Mouse (Mus musculus) embryonic facial prominence, embryonic 13.5 days (tissue): ENCODE measurements around the gene Serpinb9b. TPM values are rescaled to one million over a fixed set of nuclear protein-coding genes. Genes with fewer than 3 reads are reported as not detected.

Experiments
- ATAC-seq: fragments of 200-750 bp; cut with Nextera tagmentation; 2 replicates; pipeline ENCODE4 v1.8.0; 2017; ENCODE audit warnings: low read depth; ENCODE audit not compliant: insufficient number of reproducible peaks, insufficient read depth, low FRiP score, low TSS enrichment
- H3K27ac ChIP-seq: fragments of 300-500 bp; sonication (generic); 2 replicates; pipeline ENCODE4 v1.5.1; 2015; ENCODE audit warnings: moderate library complexity, mild to moderate bottlenecking, inconsistent platforms
- H3K27me3 ChIP-seq: fragments of 300-500 bp; sonication (generic); 2 replicates; pipeline ENCODE4 v1.6.1; 2015; ENCODE audit warnings: mild to moderate bottlenecking, inconsistent platforms
- H3K36me3 ChIP-seq: fragments of 300-500 bp; sonication (generic); 2 replicates; pipeline ENCODE4 v1.6.1; 2015; ENCODE audit warnings: mild to moderate bottlenecking, inconsistent platforms
- H3K4me1 ChIP-seq: fragments of 300-500 bp; sonication (generic); 2 replicates; pipeline ENCODE4 v1.6.1; 2015; ENCODE audit warnings: inconsistent platforms
- H3K4me2 ChIP-seq: fragments of 300-500 bp; sonication (generic); 2 replicates; pipeline ENCODE4 v1.6.1; 2015; ENCODE audit warnings: moderate library complexity, mild to moderate bottlenecking, inconsistent platforms
- H3K4me3 ChIP-seq: fragments of 300-500 bp; sonication (generic); 2 replicates; pipeline ENCODE4 v1.5.1; 2015; ENCODE audit warnings: mild to moderate bottlenecking, inconsistent platforms
- H3K9ac ChIP-seq: fragments of 300-500 bp; sonication (generic); 2 replicates; pipeline ENCODE4 v1.6.1; 2015; ENCODE audit warnings: mild to moderate bottlenecking, inconsistent platforms
- H3K9me3 ChIP-seq: fragments of 300-500 bp; sonication (generic); 2 replicates; pipeline ENCODE4 v1.6.1; 2016; ENCODE audit warnings: inconsistent platforms
- WGBS: fragments of 180-500 bp; shearing (Covaris S2); methylation state at CpG from one replicate; pipeline ENCODE4 v1.1.7; 2015; ENCODE audit warnings: mixed read lengths; 5-methylcytosine and 5-hydroxymethylcytosine counted together
- polyA plus RNA-seq: library from polyadenylated mRNA; unstranded; fragments of >200 nt; fragmentation: Nextera tagmentation; extraction: Ambion mirVana; gene quantifications from 2 replicates; pipeline ENCODE4 v1.2.1, GENCODE M21; 2015

The Serpinb9b gene
- polyA plus RNA-seq, 1 experiment from 2014 or later, result not detected

DNA sequence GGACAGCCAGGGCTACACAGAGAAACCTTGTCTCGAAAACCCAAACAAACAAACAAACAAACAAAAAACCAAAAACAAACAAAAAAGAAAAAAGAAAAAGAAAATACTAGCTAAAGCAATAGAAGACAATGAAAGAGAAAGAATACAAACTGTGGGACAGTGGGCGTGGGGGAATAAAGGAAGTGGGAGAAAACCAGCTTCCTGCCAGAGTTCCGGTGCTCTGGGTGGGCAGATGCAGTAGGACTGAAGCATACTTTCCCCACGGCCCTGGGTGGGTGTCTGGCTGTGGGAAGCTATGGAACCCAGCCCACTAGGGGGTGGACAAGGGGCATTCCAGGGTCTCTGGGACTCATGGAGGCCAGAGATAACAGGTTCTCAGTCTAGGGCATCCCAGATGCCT lies 21.0 kb downstream of the Serpinb9b start:
- no peaks in the 10 kb centered on the region for H3K27me3 ChIP-seq
- ATAC-seq, result no peak
- 77% methylated on average over 4 of the region's 4 CpGs for WGBS

DNA sequence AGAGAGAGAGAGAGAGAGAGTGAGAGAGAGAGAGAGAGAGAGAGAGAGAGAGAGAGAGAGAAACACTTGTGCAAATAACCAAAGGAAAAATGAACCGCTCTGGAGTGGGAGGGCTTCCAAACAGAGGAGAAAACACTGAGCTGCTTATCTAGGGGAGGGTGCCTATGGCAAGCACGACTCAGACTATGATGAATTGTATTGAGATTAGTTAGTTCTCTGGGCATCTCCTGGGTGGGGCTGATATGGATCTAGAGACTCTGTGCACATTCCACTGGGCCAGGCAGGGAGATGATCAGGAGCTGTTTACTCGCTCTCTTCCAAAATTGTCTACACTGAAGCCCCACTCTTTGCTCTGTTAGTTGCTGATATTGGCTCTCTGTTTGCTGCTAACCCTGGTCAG lies 24.5 kb downstream of the Serpinb9b start:
- Histone ChIP-seq H3K9me3 (no peaks in the 10 kb centered on the region), H3K36me3 (no peaks in the 10 kb centered on the region), H3K9ac (no peak overlapping the region), H3K27ac (no peak overlapping the region), H3K4me2 (no peak overlapping the region), H3K4me1 (no peaks in the 10 kb centered on the region), H3K27me3 (no peaks in the 10 kb centered on the region), H3K4me3 (no peak overlapping the region)
- 49% methylated on average over 3 of the region's 3 CpGs for WGBS
- no peak for ATAC-seq

More for the DNA sequence above, 21.0 kb downstream of the Serpinb9b start:
- Histone ChIP-seq H3K4me1 (no peaks in the 10 kb centered on the region), H3K4me2 (no peak overlapping the region), H3K9me3 (no peaks in the 10 kb centered on the region), H3K36me3 (no peaks in the 10 kb centered on the region), H3K4me3 (no peak overlapping the region), H3K27ac (no peak overlapping the region), H3K9ac (no peak overlapping the region)

DNA sequence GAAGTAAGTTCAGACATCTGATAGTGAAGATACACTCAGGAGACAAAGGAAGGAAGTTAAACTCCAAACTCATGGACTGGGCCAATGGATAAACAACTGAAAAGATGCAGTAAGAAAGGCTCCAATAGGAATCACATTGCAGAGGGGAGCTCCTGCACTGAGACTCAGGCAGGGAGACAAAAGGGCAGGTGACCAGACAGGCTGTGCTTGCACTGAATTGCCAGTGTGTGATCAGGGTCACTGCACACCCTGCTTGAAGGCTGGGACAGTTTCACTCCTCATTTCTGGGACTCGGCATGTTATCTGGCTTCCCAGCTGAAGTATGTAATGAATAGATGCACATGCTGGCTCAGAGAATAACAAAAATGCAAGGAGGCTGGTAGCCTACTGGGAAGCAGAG lies 35.8 kb downstream of the Serpinb9b start:
- H3K27ac ChIP-seq, result no peak overlapping the region
- no peaks in the 10 kb centered on the region for H3K27me3 ChIP-seq
- H3K4me2 ChIP-seq, result no peak overlapping the region
- no peak for ATAC-seq
- H3K4me1 ChIP-seq, result no peaks in the 10 kb centered on the region
- no peaks in the 10 kb centered on the region for H3K9me3 ChIP-seq
- no peak overlapping the region for H3K4me3 ChIP-seq
- no peak overlapping the region for H3K9ac ChIP-seq
- 78% methylated on average over 1 of the region's 1 CpGs for WGBS
- no peaks in the 10 kb centered on the region for H3K36me3 ChIP-seq

DNA sequence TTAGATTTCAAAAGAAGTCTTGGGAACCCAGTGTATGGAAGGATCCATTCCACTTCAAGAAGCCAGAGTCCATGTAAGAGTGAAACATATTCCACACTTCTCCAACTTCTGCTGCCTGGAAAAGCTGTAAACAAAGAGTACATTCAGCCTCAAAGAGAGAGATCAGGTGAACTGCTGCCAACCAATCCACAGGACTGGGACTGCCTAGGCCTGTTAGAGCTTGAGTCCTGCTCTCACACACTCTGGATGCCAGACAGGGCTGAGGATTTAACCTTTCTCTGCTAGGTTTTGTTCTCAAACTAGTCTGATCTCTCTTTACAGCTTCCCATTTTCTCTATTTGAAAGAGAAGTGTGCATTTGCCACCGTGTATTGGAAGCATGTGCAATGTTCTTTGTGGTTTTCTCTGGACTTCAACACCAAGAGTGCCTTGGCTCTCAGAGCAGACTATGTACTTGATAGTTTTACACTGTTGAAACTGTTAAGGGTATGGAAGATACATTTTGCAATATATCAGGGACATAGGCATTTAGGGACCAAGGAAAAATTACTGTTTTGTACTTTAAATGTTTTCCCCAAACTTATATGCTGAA lies 40.3 kb downstream of the Serpinb9b start:
- H3K4me2 ChIP-seq, result no peak overlapping the region
- H3K36me3 ChIP-seq, result no peaks in the 10 kb centered on the region
- 62% methylated on average over 1 of the region's 1 CpGs for WGBS
- H3K27me3 ChIP-seq, result no peaks in the 10 kb centered on the region
- no peak overlapping the region for H3K4me3 ChIP-seq
- H3K27ac ChIP-seq, result peak overlapping the region; percentile 66
- H3K4me1 ChIP-seq, result no peaks in the 10 kb centered on the region
- H3K9me3 ChIP-seq, result no peaks in the 10 kb centered on the region
- H3K9ac ChIP-seq, result no peak overlapping the region
- ATAC-seq, result peak; percentile 74; the same call in 1 of the 2 replicates

DNA sequence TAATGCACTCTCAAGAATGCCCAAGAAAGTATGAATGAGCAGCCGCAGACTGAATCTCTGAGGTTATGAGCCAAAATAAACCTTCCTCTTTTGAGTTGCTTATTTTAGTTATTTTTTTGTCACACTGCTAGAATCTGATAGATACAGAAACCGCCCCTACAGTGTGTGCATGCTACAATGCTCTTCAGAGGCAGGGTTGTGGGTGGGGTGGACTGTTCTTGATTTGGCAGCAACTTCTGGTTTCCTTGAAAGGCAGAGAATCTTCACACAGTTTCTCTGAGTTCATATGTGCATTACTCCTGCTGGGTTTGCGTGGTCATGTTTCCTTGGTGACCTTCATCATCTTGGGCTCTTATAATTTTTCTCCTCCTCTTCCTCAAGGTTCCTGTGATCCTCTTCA lies 40.9 kb downstream of the Serpinb9b start:
- H3K4me2 ChIP-seq, result no peak overlapping the region
- WGBS, result 86% methylated on average over 3 of the region's 3 CpGs
- H3K4me3 ChIP-seq, result no peak overlapping the region
- H3K36me3 ChIP-seq, result no peaks in the 10 kb centered on the region
- H3K27me3 ChIP-seq, result no peaks in the 10 kb centered on the region
- H3K9me3 ChIP-seq, result no peaks in the 10 kb centered on the region
- H3K4me1 ChIP-seq, result no peaks in the 10 kb centered on the region
- ATAC-seq, result no peak
- peak overlapping the region; percentile 66 for H3K27ac ChIP-seq
- H3K9ac ChIP-seq, result no peak overlapping the region

DNA sequence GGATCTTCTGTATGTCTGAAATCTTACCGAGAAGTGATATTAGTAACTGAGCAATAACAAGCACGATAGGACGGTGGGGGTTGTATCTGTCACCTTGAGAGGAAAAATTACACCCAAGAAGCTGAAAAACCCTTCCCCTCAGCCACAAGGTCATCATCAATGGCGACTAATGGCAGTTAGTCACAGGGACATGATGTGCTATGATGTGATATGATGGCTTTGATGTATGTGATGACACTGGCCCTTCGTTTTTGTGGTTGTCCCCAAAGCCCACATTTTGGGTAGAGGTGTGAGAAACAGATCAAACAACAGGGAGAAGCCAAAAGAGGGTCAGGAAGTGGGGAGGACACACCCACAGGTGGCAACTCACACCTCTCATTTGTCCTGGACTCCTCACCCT lies 44.6 kb downstream of the Serpinb9b start:
- H3K36me3 ChIP-seq, result no peaks in the 10 kb centered on the region
- WGBS, result 79% methylated on average over 5 of the region's 5 CpGs
- no peak overlapping the region for H3K4me3 ChIP-seq
- H3K4me2 ChIP-seq, result no peak overlapping the region
- H3K4me1 ChIP-seq, result no peaks in the 10 kb centered on the region
- H3K9me3 ChIP-seq, result no peaks in the 10 kb centered on the region
- no peak for ATAC-seq
- H3K27me3 ChIP-seq, result no peaks in the 10 kb centered on the region
- no peak overlapping the region for H3K9ac ChIP-seq
- no peak overlapping the region for H3K27ac ChIP-seq

DNA sequence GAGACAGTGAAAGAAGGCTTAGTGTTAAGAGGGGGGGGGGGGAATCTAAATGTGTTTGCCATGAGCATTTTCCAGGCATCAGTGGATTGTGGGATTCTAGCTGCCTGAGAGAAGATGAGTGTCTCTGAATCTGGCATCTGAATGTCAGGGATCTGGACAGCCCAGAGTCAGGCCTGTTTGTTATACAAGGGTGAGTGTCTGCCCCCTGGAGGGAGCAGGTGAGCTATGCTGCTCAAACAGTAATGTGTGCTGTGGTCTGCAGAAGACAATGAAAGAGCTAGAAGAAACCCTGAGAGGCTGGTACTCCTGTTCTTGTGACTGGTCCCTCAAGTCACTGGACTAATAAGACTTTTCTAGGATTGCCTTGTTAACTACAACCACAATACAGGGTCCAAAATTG lies 46.8 kb downstream of the Serpinb9b start:
- H3K27ac ChIP-seq, result no peak overlapping the region
- no peaks in the 10 kb centered on the region for H3K27me3 ChIP-seq
- H3K36me3 ChIP-seq, result no peaks in the 10 kb centered on the region
- ATAC-seq, result no peak
- H3K4me2 ChIP-seq, result no peak overlapping the region
- no peak overlapping the region for H3K4me3 ChIP-seq
- H3K9me3 ChIP-seq, result no peaks in the 10 kb centered on the region
- no peak overlapping the region for H3K9ac ChIP-seq
- peaks cover 9% of the 10 kb centered on the region for H3K4me1 ChIP-seq

DNA sequence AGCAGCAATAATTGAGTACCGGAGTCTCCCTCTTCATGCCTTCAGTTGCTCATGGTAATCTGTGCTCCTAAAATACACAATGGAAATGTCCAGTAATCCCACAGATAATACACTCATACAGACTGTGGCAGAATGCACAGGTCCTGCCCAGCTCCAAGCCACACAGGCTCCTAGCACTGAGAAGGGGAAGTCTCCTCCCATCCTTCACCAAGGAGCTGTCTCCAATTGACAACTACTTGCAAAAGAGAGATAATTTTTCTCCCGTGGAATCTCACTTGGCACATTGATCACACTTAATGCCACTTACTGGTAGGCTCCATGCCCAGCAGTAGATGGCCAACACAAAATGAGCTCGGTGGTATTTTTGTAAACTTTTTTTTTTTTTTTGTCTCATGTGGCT lies 49.0 kb downstream of the Serpinb9b start:
- Histone ChIP-seq H3K4me1 (peaks cover 12% of the 10 kb centered on the region), H3K27me3 (no peaks in the 10 kb centered on the region), H3K4me2 (no peak overlapping the region), H3K9ac (no peak overlapping the region), H3K27ac (no peak overlapping the region), H3K36me3 (no peaks in the 10 kb centered on the region), H3K9me3 (no peaks in the 10 kb centered on the region), H3K4me3 (no peak overlapping the region)
- no peak for ATAC-seq
- WGBS, result 75% methylated on average over 3 of the region's 3 CpGs

DNA sequence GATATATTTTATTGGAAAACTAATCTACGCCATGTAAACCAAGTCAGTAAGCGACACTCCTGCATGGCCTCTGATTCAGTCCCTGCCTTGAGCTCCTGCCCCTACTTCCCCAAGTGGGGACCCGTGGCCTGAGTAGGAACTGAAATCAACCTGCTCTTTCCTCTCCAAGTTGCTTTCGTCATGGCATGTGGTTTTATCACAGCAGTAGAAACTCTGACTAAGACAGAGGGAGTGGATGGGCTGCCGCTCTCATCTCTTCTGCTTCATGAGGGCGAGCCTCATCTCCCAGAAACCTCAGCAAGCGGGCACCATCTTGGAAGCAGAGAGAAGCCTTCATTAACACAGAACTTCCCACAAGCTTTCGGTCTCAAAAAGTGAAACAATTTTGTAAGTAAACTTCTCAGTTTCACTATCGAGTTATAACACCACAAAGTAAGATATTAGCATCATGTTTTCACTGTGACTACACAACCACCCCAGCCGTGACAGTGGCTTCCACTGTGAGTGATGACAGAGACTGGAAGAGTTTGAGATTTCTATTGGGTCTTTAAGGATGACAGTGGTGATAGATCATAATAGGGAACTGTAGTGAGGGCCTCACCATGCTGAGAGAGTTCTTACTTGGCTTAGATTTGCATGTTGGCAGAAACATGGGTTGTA lies 49.9 kb downstream of the Serpinb9b start:
- H3K27me3 ChIP-seq, result no peaks in the 10 kb centered on the region
- H3K9ac ChIP-seq, result no peak overlapping the region
- WGBS, result 93% methylated on average over 10 of the region's 10 CpGs
- H3K4me1 ChIP-seq, result peaks cover 12% of the 10 kb centered on the region
- no peak overlapping the region for H3K27ac ChIP-seq
- ATAC-seq, result no peak
- no peak overlapping the region for H3K4me2 ChIP-seq
- H3K4me3 ChIP-seq, result no peak overlapping the region
- H3K9me3 ChIP-seq, result no peaks in the 10 kb centered on the region
- no peaks in the 10 kb centered on the region for H3K36me3 ChIP-seq

DNA sequence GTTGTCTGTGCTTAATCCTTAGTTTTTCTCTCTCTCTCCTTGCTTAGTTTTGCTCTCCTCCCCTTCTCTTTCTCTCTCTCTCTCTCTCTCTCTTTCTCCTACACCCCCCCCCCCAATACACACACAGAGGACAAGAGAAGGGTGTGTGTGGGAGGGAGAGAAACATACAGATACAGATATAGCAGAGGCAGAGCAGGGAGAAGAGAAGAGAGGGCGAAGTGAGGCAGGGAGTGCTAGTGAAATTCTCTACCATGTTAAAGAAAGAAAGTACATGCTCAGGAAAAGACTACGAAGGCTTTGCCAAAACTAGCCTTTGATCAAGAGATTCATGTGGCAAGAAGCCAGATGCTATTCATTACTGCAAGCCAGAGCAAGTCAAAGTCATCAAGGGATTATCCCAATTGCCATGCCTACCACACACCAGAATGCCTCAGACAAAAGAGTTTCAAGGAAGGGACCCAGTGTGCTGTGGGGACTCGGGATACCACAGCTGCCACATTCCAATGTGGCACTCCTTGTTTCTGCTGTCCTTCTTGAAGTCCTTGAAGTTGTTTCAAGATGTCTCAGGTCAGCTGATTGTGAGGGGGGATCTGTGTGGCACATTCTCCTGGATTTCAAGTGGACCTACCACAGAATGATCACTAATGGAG lies 51.0 kb downstream of the Serpinb9b start, which contains the start of gene Serpinb1b:
Gene Serpinb1b (plus strand): TSS at position 520 of the 650 bp plus-strand sequence.
- Histone ChIP-seq H3K27ac (peak within 1 kb of the TSS; percentile 51; the same call in 1 of the 2 replicates), H3K27me3 (no peaks in the 10 kb centered on the region), H3K36me3 (no peaks in the 10 kb centered on the region), H3K4me2 (peak within 1 kb of the TSS; percentile 12; the same call in 1 of the 2 replicates), H3K9me3 (no peaks in the 10 kb centered on the region), H3K4me1 (peaks cover 12% of the 10 kb centered on the region), H3K9ac (no peak within 1 kb of the TSS), H3K4me3 (no peak within 1 kb of the TSS)
- 23% methylated on average over 3 of the region's 3 CpGs for WGBS
- no peak; the same call in 1 of the 2 replicates for ATAC-seq

DNA sequence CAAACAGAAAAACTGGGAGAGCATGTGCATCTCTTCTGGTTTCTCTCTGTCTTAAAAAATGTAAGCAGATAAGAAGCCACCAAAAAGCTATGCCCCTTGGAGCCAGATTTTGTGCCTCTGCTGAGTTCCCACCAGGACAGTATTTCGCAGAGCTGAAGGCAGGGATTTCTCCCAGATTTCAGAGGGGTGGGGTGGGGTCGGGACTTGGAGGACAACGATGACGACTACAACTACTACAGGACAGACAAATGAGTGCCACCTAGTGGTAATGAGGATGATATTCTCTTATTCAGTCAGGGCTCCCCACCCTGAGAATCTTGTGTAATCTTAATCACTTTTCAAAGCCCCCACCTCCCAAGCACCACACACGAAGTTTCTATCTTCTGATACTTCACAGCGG lies 52.2 kb downstream of the Serpinb9b start:
- Histone ChIP-seq H3K27me3 (no peaks in the 10 kb centered on the region), H3K9me3 (no peaks in the 10 kb centered on the region), H3K4me3 (no peak overlapping the region), H3K4me2 (peak overlapping the region; percentile 12; the same call in 1 of the 2 replicates), H3K27ac (no peak overlapping the region), H3K4me1 (peaks cover 12% of the 10 kb centered on the region), H3K36me3 (no peaks in the 10 kb centered on the region), H3K9ac (no peak overlapping the region)
- 24% methylated on average over 6 of the region's 6 CpGs for WGBS
- no peak for ATAC-seq

DNA sequence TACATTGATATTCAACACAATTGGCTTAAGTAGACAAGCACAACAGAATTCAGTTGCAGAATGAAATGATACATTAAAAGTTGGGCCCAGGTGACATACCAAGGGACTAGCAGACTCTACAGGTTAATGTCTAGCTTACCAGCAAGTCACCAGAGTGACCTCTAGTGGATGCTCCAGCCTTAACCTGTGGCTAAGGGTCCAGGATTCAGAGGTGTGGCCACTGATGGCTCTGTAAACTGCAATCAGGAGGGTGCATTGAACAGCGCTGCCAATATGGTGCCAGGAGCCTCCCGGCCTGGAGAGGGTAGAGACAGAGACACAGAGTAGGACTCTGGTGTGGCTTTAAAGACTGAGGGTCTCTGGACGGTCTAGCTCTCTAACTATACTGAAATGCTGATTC lies 53.1 kb downstream of the Serpinb9b start:
- no peak for ATAC-seq
- Histone ChIP-seq H3K9ac (no peak overlapping the region), H3K27ac (peak overlapping the region; percentile 16; the same call in 1 of the 2 replicates), H3K27me3 (no peaks in the 10 kb centered on the region), H3K4me2 (0 out of 2 replicates have a peak overlapping the region, but pooled peaks have one; percentile 5), H3K36me3 (no peaks in the 10 kb centered on the region), H3K4me1 (peaks cover 20% of the 10 kb centered on the region), H3K9me3 (no peaks in the 10 kb centered on the region), H3K4me3 (no peak overlapping the region)
- WGBS, result 18% methylated on average over 3 of the region's 3 CpGs
